Mouse (Mus musculus): ENCODE data around the gene Tmem39a.

Tmem39a gene

GRCm38 (mm10) chr16:38632147-38632546, 73.6 kb downstream of the Tmem39a start:
- in situ Hi-C loops (cut with MboI; ENCODE audit: low sequenced_read_pairs): no loop called here

- in situ Hi-C loops (cut with MboI; ENCODE audit: low sequenced_read_pairs): no loop called here
These were observed 77.4 kb downstream of the Tmem39a start for GRCm38 (mm10) chr16:38635833-38636390.

DNA sequence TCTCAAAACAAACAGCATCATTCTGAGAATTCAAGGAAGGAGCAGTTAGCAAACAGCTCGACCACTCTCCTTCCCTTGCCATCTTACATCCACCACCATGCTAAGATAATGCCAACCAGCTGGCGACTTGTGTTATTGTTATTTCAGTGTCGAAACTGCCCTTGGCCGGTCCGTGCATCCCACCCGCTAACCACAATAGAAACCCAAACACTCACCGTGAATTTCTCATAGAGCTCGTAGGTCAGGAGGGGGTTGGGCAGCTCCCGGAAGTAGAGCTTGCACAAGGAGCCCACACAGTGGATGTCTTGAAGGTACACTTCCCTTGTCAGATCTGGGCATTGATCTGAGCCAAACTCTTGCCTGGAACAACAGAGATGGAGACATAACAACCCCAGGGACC, 78.2 kb downstream of the Tmem39a start:
- in situ Hi-C loops (cut with MboI; ENCODE audit: low sequenced_read_pairs): no loop called here

- in situ Hi-C loops (cut with MboI; ENCODE audit: low sequenced_read_pairs): no loop called here
These were observed 78.6 kb downstream of the Tmem39a start for GRCm38 (mm10) chr16:38637085-38637484.

Data from CH12F3 (cell line).